Mouse (Mus musculus) Patski (cell line): ENCODE results near the gene Btbd2. TPM values are rescaled to one million over a fixed set of nuclear protein-coding genes. Genes with fewer than 3 reads are reported as not detected.

ENCODE experiments used
- ATAC-seq: fragments of 100-300 bp; one replicate; pipeline ENCODE4 v1.8.0; 2021
- CTCF ChIA-PET: fragments of 350-600 bp; sonication (Branson Sonifier 250); formaldehyde crosslinking; loops from one replicate; lab custom pipeline; 2022; ENCODE audit warnings: inconsistent platforms; lab: Charles Lee
- POLR2A ChIA-PET: fragments of 350-600 bp; sonication (Branson Sonifier 250); formaldehyde crosslinking; loops from one replicate; lab custom pipeline; 2022; ENCODE audit warnings: antibody characterized with exemption, inconsistent platforms; lab: Charles Lee
- DNase-seq: peaks from one replicate; pipeline ENCODE4 v3.0.0-alpha.2; 2011; ENCODE audit warnings: low read depth, low spot score
- H3K27me3 ChIP-seq: fragments of 371-371 bp; one replicate; pipeline ENCODE4 v1.5.1; 2021
- CTCF ChIP-seq: fragments of 100-300 bp; IDR thresholded peaks from one replicate; pipeline ENCODE4 v1.5.1; 2021
- in situ Hi-C: fragments of 300-500 bp; cut with MboI; formaldehyde crosslinking; loops from 3 replicates; pipeline ENCODE4 v1.11.1; 2018; ENCODE audit warnings: low pct_unique_long_range_greater_than_20kb, mixed read lengths
- polyA plus RNA-seq: library from polyadenylated mRNA; unstranded; gene quantifications from one replicate; pipeline ENCODE4 v1.2.3, GENCODE M21; 2021

Gene Btbd2
- polyA plus RNA-seq, 1 experiment from 2014 or later: 70.4 TPM

GRCm38 (mm10) chr10:80678601-80679377, 21.9 kb upstream of the Btbd2 start:
- no peak for TF ChIP-seq CTCF
- no peaks in the 10 kb centered on the region for H3K27me3 ChIP-seq
- DNase-seq (no peak), ATAC-seq (no peak)
- POLR2A ChIA-PET: interaction anchor here (0.7 to 7.4 kb wide), 3 partner anchors 13 to 75 kb away, joined by 3 to 78 read pairs (median 3); no protein-coding TSS in a partner anchor
- CTCF ChIA-PET: interaction anchor here (0.9 to 7.0 kb wide), 6 partner anchors 9 to 100 kb away, joined by 3 to 52 read pairs (median 6); no protein-coding TSS in a partner anchor
- in situ Hi-C loops: loop anchor here (25.0 kb wide), 1 partner anchor 241 kb away; the partner anchor contains the start of gene Tcf3

DNA sequence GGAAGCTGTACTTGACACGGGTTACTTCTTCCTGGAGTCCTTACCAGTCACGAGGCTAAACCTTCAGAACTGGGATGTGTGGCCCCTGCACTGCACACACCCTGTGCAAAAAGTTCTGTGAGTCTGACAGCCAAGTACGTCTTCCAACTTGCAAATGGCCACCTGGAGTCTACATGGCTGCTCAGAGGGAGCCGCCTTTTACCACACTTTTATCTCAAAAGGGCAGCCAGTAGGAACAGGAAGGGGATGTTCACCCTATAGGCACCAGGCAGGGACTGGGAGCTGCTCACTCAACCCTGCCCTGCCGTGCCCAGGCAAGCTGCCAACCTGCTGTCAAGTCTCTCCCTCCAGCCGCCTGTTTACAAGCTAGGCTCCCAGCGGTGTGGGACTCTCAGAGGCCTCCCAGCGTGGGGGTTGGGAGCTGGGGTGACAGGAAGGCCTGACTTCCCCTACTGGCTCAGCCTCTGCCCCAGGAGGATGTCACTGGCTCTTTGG, 21.1 kb upstream of the Btbd2 start, which contains the start of gene Mknk2:
Gene Mknk2, minus strand, starts transcription at position 171 of the 495 bp plus-strand sequence.
- peak; percentile 29 for ATAC-seq
- TF ChIP-seq CTCF: no peak
- ChIA-PET CTCF (interaction anchor here (1.0 to 7.0 kb wide), 5 partner anchors 10 to 99 kb away, joined by 4 to 52 read pairs (median 8); no protein-coding TSS in a partner anchor), POLR2A (interaction anchor here (0.9 to 7.4 kb wide), 4 partner anchors 12 to 99 kb away, joined by 3 to 78 read pairs (median 10); no protein-coding TSS in a partner anchor)
- no peaks in the 10 kb centered on the region for H3K27me3 ChIP-seq
- no peak for DNase-seq
- in situ Hi-C loops: loop anchor here (25.0 kb wide), 1 partner anchor 241 kb away; the partner anchor contains the start of gene Tcf3

DNA sequence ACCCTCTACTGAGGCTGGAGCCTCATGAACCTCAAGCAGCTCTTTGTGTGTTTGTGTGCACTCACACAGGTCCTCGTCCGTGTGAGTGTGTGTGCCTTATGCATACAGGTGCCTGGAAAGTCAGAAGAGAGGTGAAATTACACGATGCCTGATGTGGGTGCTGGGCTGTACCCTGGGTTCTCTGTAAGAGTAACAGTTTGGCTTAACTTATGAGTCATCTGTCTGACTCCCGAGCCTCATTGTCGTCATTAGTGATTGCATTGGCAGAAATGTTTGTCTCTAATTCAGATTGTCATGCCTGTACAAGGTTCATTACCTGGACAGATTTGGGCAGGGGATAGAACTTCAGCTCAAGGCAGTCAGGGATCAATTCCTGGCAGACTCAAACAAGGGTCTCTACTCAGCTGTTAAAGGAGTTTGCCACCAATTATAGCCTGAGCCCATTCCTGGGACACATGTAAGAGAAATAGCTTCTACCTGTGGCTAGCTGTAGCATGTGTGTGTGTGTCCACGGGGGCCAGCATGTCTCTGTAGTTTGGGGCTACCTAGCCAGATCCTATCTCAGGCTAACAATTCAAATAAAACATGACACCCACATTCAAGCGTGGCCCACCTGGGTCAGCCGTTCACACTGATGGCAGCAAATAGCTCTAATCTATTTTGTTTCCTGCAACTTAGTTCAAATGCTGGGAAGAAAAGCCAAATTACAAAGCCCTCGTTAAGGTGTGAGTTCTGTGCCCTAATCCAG, 20.4 kb upstream of the Btbd2 start:
- ATAC-seq: no peak
- in situ Hi-C loops: loop anchor here (25.0 kb wide), 1 partner anchor 240 kb away; the partner anchor contains the start of gene Tcf3
- CTCF ChIA-PET: interaction anchor here (1.0 to 7.0 kb wide), 5 partner anchors 11 to 99 kb away, joined by 4 to 52 read pairs (median 8); no protein-coding TSS in a partner anchor
- no peak for DNase-seq
- POLR2A ChIA-PET: interaction anchor here (0.8 to 7.4 kb wide), 5 partner anchors 12 to 98 kb away, joined by 3 to 78 read pairs (median 4); partner anchors contain the start of gene Csnk1g2
- no peak for TF ChIP-seq CTCF
- no peaks in the 10 kb centered on the region for H3K27me3 ChIP-seq

DNA sequence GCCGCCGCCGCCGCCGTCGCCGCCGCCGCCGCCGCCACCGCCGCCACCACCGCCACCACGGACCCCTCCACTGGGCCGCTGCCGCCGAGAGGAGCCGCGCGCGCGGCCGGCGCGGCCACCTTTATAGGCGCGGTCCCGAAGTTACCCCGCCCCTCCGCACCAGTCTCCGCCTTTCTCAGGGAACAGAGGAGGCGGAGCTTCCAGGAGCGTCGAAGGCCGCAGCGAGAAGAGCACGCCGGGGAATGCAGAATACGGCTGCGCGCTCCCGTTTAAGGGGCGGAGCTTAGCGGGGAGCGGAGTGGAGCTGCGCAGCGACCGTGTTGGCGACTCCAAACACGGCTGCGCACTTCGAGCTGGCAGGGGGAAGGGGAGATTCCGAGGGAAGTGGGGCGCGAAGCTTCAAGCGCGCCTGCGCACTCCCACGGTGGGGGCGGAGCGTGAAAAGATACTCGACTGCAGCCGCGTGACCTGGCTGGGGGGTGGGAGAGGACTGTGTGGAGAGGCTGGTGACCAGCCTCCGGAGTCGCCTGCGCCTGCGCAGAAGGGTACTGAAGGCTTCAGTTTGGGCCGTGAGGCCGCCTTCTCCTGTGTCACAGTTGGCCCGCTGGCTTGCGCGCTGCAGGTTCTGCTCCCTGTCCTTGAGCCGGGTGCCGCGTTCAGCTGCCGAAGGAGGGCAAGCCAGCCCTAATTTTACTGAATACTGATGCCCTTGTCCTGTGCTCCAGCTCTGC, 19.5 kb upstream of the Btbd2 start:
- in situ Hi-C loops: loop anchor here (25.0 kb wide), 1 partner anchor 239 kb away; the partner anchor contains the start of gene Tcf3
- TF ChIP-seq CTCF: no peak
- H3K27me3 ChIP-seq: no peaks in the 10 kb centered on the region
- peak; percentile 58 for ATAC-seq
- CTCF ChIA-PET: interaction anchor here (2.9 to 7.0 kb wide), 3 partner anchors 12 to 98 kb away, joined by 8 to 52 read pairs (median 15); no protein-coding TSS in a partner anchor
- DNase-seq: peak; percentile 97
- POLR2A ChIA-PET: interaction anchor here (0.8 to 7.4 kb wide), 6 partner anchors 11 to 54 kb away, joined by 3 to 78 read pairs (median 5); partner anchors contain the start of gene Csnk1g2

DNA sequence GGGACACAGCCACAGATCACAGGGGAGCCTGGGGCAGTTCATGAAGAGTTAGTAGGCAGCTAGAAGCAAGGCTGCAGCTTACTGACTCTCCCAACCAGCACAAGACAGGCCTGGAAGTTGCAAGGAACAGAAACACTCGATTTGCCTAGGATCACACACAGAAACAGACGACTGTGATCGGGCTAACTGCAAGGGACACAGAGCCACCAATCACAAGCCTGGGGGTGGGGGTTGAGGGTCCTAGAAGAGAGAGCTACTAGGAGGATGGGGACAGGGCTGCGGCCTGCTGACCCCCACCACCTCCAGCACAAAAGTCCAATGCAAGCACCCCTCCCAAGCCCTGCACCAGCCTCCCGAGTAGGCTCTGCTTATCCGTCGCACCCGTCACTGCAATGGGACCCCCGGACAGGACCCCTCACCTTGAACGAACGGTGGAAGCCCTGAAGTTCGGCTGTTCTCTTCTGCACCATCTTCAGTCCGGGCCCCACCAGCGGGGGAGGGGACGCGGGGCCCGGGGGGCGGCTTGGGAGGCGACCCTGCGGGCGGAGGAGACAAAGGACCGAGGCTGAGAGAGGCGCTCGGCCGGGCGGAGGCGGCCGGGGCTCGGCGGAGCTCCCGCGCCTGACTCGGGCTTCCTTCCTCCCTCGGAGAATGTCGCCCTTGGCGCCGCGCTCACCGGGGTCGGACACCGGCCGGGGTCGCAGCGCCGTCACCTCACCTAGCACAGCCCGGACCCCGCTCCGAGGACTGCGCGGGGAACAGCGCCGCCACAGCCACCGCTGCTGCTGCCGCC, 18.7 kb upstream of the Btbd2 start:
- H3K27me3 ChIP-seq: no peaks in the 10 kb centered on the region
- ATAC-seq (no peak), DNase-seq (no peak)
- ChIA-PET POLR2A (interaction anchor here (1.3 to 7.4 kb wide), 4 partner anchors 10 to 53 kb away, joined by 3 to 78 read pairs (median 11); partner anchors contain the start of gene Csnk1g2), CTCF (interaction anchor here (1.5 to 7.0 kb wide), 3 partner anchors 9 to 97 kb away, joined by 4 to 52 read pairs (median 8); no protein-coding TSS in a partner anchor)
- no peak for TF ChIP-seq CTCF
- in situ Hi-C loops: loop anchor here (25.0 kb wide), 1 partner anchor 238 kb away; the partner anchor contains the start of gene Tcf3

GRCm38 (mm10) chr10:80674851-80675404, 18.1 kb upstream of the Btbd2 start:
- no peaks in the 10 kb centered on the region for H3K27me3 ChIP-seq
- ChIA-PET CTCF (interaction anchor here (1.5 to 7.0 kb wide), 2 partner anchors 9 to 14 kb away, joined by 4 to 52 read pairs; no protein-coding TSS in a partner anchor), POLR2A (interaction anchor here (0.7 to 7.4 kb wide), 3 partner anchors 9 to 72 kb away, joined by 3 to 78 read pairs (median 16); no protein-coding TSS in a partner anchor)
- in situ Hi-C loops: loop anchor here (25.0 kb wide), 1 partner anchor 238 kb away; the partner anchor contains the start of gene Tcf3
- no peak for ATAC-seq
- no peak for DNase-seq
- TF ChIP-seq CTCF: no peak

DNA sequence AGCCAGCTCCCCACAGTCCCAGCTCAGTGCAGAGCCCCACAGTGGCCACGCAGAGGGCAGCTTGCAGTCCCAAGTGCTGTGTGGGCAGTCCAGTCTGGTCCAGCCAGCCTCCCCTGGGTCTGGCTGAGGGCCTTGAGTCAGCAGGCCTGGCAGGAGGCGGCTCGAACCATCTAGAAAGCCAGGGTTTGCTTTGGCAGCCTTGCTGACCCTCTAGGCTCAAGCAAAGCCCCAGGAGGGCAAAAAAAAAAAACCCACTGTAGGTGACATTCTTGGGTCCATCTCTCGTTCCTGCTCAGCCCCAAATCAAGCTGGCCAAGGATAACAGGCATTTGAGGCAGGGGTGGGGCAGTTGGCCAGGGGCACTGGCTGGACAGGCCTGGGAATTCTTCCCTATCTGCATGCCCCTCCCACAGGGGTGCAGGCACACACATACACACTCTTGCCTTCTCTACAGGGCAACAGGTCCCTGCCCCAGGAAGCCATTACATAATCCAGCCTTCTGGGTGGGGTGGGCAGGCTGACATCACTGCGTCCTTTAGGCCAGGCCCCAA, 17.4 kb upstream of the Btbd2 start:
- CTCF ChIA-PET: interaction anchor here (1.5 to 7.0 kb wide), 2 partner anchors 8 to 13 kb away, joined by 4 to 52 read pairs; no protein-coding TSS in a partner anchor
- DNase-seq (no peak), ATAC-seq (no peak)
- POLR2A ChIA-PET: interaction anchor here (0.6 to 7.4 kb wide), 4 partner anchors 9 to 71 kb away, joined by 3 to 78 read pairs (median 10); no protein-coding TSS in a partner anchor
- no peak for TF ChIP-seq CTCF
- H3K27me3 ChIP-seq: no peaks in the 10 kb centered on the region
- in situ Hi-C loops: no loop called here

- H3K27me3 ChIP-seq: no peaks in the 10 kb centered on the region
- ChIA-PET CTCF (interaction anchor here (7.0 kb wide), 1 partner anchor 12 kb away, joined by 52 read pairs; no protein-coding TSS in a partner anchor), POLR2A (interaction anchor here (0.6 to 4.8 kb wide), 3 partner anchors 11 to 53 kb away, joined by 3 to 16 read pairs (median 3); no protein-coding TSS in a partner anchor)
- no peak for TF ChIP-seq CTCF
- no peak for ATAC-seq
- DNase-seq: no peak
- in situ Hi-C loops: no loop called here
Measured at GRCm38 (mm10) chr10:80673690-80674089, 16.8 kb upstream of the Btbd2 start.
